Mouse (Mus musculus) liver, embryonic 13.5 days (tissue): ENCODE measurements at regions not wholly inside any gene's neighbourhood (a gene's known extent, or its start where the extent isn't known, plus 50 kb on each side); places are given as distances from the start of the nearest gene placed in this dataset.
"Not testable (repeated sequence)": the region's sequence is repeated elsewhere in the genome, so short reads cannot be mapped to it uniquely, and the experiment has no call there.

Experiments used
- ATAC-seq: fragments of 200-750 bp; cut with Nextera tagmentation; 2 replicates; pipeline ENCODE4 v1.8.0; 2017; ENCODE audit warnings: low read depth, mild to moderate bottlenecking, moderate number of reproducible peaks, moderate library complexity
- DNase-seq: peaks from one replicate; pipeline ENCODE4 v3.0.0; 2022
- H3K27ac ChIP-seq: fragments of 300-500 bp; sonication (generic); 2 replicates; pipeline ENCODE4 v1.5.1; 2015; ENCODE audit warnings: moderate library complexity, mild to moderate bottlenecking, inconsistent platforms
- H3K27me3 ChIP-seq: fragments of 300-500 bp; sonication (generic); 2 replicates; pipeline ENCODE4 v1.6.1; 2015; ENCODE audit warnings: mild to moderate bottlenecking, inconsistent platforms
- H3K36me3 ChIP-seq: fragments of 300-500 bp; sonication (generic); 2 replicates; pipeline ENCODE4 v1.6.1; 2015; ENCODE audit warnings: mild to moderate bottlenecking, inconsistent platforms
- H3K4me1 ChIP-seq: fragments of 300-500 bp; sonication (generic); replicated peaks from 2 replicates; pipeline ENCODE4 v1.6.1; 2015; ENCODE audit warnings: inconsistent platforms
- H3K4me2 ChIP-seq: fragments of 300-500 bp; sonication (generic); 2 replicates; pipeline ENCODE4 v1.6.1; 2015; ENCODE audit warnings: inconsistent platforms, mild to moderate bottlenecking, moderate library complexity
- H3K4me3 ChIP-seq: fragments of 300-500 bp; sonication (generic); replicated peaks from 2 replicates; pipeline ENCODE4 v1.5.1; 2015; ENCODE audit warnings: mild to moderate bottlenecking, inconsistent platforms
- H3K9ac ChIP-seq: fragments of 300-500 bp; sonication (generic); 2 replicates; pipeline ENCODE4 v1.6.1; 2015; ENCODE audit warnings: mild to moderate bottlenecking, inconsistent platforms
- H3K9me3 ChIP-seq: fragments of 300-500 bp; sonication (generic); replicated peaks from 2 replicates; pipeline ENCODE4 v1.6.1; 2016; ENCODE audit warnings: inconsistent platforms
- WGBS: fragments of 180-500 bp; shearing (Covaris S2); methylation state at CpG from one replicate; pipeline ENCODE4 v1.1.7; 2015; ENCODE audit not compliant: insufficient replicate concordance; 5-methylcytosine and 5-hydroxymethylcytosine counted together

DNA sequence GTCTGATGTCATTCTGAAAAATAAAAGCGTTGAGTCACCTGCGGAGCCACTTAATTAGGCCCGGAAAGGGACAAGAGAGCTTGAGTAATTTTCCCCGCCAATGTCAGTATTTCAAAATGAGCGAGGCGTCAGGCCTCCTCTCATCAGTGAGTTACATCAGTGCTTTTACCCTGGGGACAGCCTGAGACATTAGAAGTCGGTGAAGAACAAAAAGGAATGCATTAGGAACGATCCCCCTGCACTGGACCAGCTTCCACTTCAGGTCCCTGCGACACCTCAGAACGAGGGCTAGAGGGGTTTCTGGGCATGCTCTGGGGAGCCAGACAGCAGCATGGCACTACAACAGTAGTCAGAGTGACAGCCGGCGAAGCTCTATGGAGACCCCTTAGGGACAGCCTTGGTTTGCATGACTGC lies 162.3 kb downstream of the Bcl2l11 start:
- WGBS, result 62% methylated on average over 12 of the region's 12 CpGs
- no peak overlapping the region for H3K4me3 ChIP-seq

DNA sequence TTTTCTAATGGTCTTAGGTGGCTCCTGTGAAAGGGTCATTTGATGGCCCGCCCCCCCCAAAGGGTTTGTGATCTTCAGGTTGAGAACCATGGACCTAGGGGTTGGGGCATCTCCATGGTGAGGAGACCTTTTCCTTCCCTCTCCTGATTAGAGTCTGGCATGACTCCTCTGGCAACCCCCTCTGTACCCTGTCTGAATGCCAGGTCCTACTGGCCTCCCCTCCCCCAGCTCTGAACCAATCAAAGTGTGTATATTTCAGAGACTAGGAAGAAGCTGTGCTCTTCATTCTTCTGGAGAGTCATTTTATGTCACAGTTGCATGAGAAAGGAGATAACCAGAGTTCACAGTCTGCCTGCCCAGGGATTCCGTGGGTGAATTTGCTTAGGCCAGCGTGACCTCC lies 164.8 kb downstream of the Bcl2l11 start:
- Histone ChIP-seq H3K4me2 (no peak overlapping the region), H3K4me3 (no peak overlapping the region), H3K36me3 (no peaks in the 10 kb centered on the region), H3K9ac (no peak overlapping the region), H3K4me1 (peaks cover 10% of the 10 kb centered on the region), H3K9me3 (no peaks in the 10 kb centered on the region), H3K27me3 (no peaks in the 10 kb centered on the region), H3K27ac (no peak overlapping the region)
- 60% methylated on average over 3 of the region's 3 CpGs for WGBS
- ATAC-seq (no peak), DNase-seq (no peak)

More for the DNA sequence above, 162.3 kb downstream of the Bcl2l11 start:
- no peak overlapping the region for H3K4me2 ChIP-seq
- H3K27me3 ChIP-seq, result no peaks in the 10 kb centered on the region
- ATAC-seq, result no peak
- no peak overlapping the region for H3K9ac ChIP-seq
- no peak for DNase-seq
- H3K9me3 ChIP-seq, result no peaks in the 10 kb centered on the region
- no peaks in the 10 kb centered on the region for H3K36me3 ChIP-seq
- no peak overlapping the region for H3K27ac ChIP-seq
- H3K4me1 ChIP-seq, result no peaks in the 10 kb centered on the region

DNA sequence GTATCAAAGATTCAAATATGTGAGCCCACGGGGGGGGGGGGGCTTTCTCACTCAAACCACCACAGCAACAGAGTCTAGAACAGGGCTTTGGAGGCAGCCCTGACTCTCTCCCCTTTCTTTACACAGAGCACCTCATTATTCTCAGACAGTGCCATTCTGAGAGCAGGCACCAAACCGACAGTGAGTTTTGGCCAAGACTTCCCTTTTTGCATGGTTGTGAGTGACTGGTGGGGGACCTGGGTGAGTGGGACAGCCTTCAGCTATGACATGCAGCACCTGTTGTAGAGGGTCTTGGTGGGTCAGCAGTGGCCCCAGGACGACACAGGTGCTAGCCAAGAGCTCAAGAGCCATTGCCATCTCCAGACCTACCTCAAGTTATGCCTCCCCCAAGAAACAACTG lies 168.8 kb downstream of the Bcl2l11 start:
- no peak for DNase-seq
- Histone ChIP-seq H3K36me3 (no peaks in the 10 kb centered on the region), H3K4me3 (no peak overlapping the region), H3K9me3 (no peaks in the 10 kb centered on the region), H3K27ac (no peak overlapping the region), H3K9ac (no peak overlapping the region), H3K4me1 (peaks cover 23% of the 10 kb centered on the region), H3K4me2 (no peak overlapping the region), H3K27me3 (no peaks in the 10 kb centered on the region)
- 26% methylated on average over 3 of the region's 3 CpGs for WGBS
- ATAC-seq, result no peak

DNA sequence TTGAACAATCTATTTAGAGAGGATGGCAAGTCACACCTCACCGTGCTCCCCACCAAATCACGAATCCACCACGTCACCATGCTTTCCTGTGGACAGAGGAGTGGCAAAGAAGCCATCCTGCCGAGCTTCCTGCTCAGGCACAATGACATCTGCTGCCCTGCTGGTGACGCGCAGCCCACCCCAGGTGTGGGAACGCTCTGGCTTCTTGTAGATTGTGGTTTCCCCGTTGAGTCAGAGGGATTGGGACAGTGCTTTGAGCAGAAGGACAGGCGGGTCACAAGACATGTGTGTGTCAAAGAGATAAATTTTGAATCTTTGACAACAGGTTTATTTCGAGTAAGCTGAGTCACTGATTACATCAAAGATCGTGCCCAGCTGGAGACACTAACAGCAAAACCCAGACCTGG lies 169.2 kb downstream of the Bcl2l11 start:
- Histone ChIP-seq H3K27me3 (no peaks in the 10 kb centered on the region), H3K4me3 (no peak overlapping the region), H3K9me3 (no peaks in the 10 kb centered on the region), H3K36me3 (no peaks in the 10 kb centered on the region), H3K9ac (no peak overlapping the region), H3K27ac (no peak overlapping the region), H3K4me2 (no peak overlapping the region), H3K4me1 (peaks cover 25% of the 10 kb centered on the region)
- ATAC-seq, result no peak
- peak; percentile 20 for DNase-seq
- WGBS, result 13% methylated on average over 11 of the region's 11 CpGs

DNA sequence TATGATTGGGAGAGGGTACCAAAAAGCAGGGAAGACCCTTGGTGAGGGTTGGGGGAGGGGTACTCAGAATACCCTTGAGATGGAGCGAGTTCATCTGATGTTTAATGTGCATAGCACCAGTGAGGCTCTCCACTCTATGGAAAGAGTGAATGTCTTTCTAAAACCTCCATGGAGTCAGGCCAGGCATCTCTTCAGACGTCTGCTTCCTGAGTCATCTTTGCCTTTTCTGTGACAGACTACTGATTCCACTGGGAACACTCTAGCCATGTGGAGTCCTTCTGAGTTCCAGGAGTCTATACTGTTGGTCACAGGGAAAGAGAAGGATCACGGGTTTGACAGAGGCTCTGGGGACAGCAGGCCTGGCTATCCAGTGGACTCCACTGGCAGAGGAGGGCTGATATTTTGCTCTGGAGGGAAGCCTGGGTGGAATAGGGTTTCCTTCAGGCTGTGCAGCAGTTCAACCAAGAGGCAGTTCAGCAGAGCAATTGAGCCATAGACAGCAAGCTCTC lies 169.9 kb downstream of the Bcl2l11 start:
- Histone ChIP-seq H3K9me3 (no peaks in the 10 kb centered on the region), H3K4me1 (peaks cover 27% of the 10 kb centered on the region), H3K4me2 (no peak overlapping the region), H3K4me3 (no peak overlapping the region), H3K27me3 (no peaks in the 10 kb centered on the region), H3K9ac (no peak overlapping the region), H3K36me3 (no peaks in the 10 kb centered on the region), H3K27ac (no peak overlapping the region)
- DNase-seq, result no peak
- 37% methylated on average over 3 of the region's 3 CpGs for WGBS
- no peak for ATAC-seq

DNA sequence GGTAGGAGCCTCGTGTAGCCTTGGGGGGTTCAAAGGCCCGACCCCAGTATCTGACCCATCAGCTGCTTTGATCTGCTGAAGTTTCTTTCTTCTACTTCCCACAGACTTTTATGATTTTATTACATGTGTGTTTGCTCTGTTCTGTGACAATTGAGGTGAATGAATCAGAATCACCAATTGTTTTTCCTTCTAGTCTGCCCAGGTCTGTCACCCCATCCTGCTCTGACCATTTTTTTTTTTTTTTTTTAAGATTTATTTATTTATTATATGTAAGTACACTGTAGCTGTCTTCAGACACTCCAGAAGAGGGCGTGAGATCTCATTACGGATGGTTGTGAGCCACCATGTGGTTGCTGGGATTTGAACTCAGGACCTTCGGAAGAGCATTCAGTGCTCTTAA lies 170.6 kb downstream of the Bcl2l11 start:
- H3K36me3 ChIP-seq, H3K27ac ChIP-seq, H3K9me3 ChIP-seq, H3K9ac ChIP-seq, H3K27me3 ChIP-seq, ATAC-seq, H3K4me3 ChIP-seq, H3K4me2 ChIP-seq, DNase-seq: not testable (repeated sequence)
- WGBS, result 31% methylated on average over 5 of the region's 5 CpGs
- H3K4me1 ChIP-seq, result peaks cover 30% of the 10 kb centered on the region

DNA sequence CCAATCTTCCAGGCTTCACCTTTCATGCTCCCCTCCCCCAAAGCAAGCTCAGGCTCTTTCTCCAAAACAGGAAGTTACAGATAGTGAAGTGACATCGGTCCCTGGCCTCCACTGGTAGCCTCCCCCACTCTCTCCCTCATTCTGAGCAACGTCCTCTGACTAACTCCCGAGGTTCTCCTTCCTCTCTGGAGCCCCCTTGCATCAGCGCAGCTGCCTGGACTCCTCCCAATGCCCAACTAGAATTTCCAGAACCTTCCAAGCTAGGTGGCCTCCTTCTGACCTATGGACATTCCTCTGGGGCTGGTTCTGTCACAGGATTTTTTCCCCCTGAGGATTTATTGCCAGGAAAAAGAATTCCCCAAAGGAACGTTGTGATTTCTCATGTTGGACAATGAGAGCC lies 171.1 kb downstream of the Bcl2l11 start:
- H3K36me3 ChIP-seq, result no peaks in the 10 kb centered on the region
- H3K4me3 ChIP-seq, result no peak overlapping the region
- no peak overlapping the region for H3K4me2 ChIP-seq
- WGBS, result 16% methylated on average over 5 of the region's 5 CpGs
- no peak overlapping the region for H3K27ac ChIP-seq
- DNase-seq (peak; percentile 11), ATAC-seq (no peak)
- no peaks in the 10 kb centered on the region for H3K9me3 ChIP-seq
- H3K4me1 ChIP-seq, result peaks cover 32% of the 10 kb centered on the region
- H3K9ac ChIP-seq, result no peak overlapping the region
- no peaks in the 10 kb centered on the region for H3K27me3 ChIP-seq

DNA sequence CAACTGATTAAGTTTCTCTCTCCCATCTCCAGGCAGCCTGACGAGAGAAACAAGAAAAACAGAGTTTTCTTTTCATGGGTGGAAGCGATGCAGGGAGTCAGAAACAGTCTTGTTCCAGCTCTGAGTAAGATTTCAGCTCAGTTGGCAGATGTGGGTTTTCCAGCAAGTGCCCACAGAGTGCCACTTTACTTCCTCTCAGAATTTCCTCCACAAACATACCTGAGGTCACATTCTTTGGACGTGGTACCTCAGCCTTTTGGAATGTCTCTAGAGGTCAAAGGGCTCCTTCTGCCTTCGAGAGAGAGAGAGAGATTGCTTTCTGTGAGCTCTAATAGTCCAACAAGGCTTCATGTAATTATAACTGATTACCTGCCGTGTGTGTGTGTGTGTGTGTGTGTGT lies 172.0 kb downstream of the Bcl2l11 start:
- no peak overlapping the region for H3K4me2 ChIP-seq
- 59% methylated on average over 5 of the region's 5 CpGs for WGBS
- DNase-seq (no peak), ATAC-seq (no peak)
- no peak overlapping the region for H3K9ac ChIP-seq
- no peaks in the 10 kb centered on the region for H3K9me3 ChIP-seq
- no peaks in the 10 kb centered on the region for H3K36me3 ChIP-seq
- no peak overlapping the region for H3K4me3 ChIP-seq
- peaks cover 32% of the 10 kb centered on the region for H3K4me1 ChIP-seq
- H3K27ac ChIP-seq, result no peak overlapping the region
- H3K27me3 ChIP-seq, result no peaks in the 10 kb centered on the region

DNA sequence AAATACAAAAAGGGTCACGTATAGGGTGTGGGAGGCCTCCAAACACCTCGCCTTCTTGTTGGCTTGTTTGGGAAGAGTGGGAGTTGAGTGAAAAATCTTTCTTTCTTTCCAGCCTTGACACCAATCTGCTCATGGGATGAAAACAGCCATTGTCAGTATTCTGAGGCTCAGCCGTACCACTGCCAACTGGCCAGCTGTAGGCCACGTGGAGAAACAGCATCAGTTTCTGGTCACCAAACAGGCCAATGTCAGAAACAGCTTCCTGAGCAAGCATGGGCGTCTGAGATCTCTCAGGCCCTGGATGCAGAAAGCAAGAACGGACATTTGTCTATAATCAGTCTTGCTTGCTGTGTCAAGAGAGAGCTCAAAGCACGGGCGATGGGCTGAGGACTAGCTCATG lies 173.2 kb downstream of the Bcl2l11 start:
- no peaks in the 10 kb centered on the region for H3K9me3 ChIP-seq
- DNase-seq, result no peak
- 69% methylated on average over 8 of the region's 8 CpGs for whole genome bisulfite sequencing

DNA sequence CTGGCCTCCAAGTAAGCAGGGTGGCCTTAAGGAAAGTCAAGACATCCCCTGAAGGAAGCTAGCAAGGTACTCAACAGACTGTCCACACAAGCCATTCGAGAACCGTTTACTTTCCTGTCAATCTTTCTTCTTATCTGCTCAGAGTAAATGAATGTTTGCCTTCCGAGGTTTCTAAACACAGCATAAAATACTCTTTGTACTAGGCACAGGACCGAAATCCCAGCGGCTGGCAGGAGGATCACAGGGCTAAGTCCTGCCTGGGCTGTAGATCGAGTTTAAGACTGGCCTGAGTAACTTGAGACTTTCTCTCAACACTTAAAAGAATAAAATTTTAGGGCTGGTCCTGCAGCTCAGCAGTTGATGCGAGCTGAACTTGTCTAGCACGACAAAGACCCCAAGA lies 175.9 kb downstream of the Bcl2l11 start:
- no peak overlapping the region for H3K9ac ChIP-seq
- WGBS, result 30% methylated on average over 8 of the region's 8 CpGs
- no peaks in the 10 kb centered on the region for H3K9me3 ChIP-seq
- no peak overlapping the region for H3K27ac ChIP-seq
- peaks cover 18% of the 10 kb centered on the region; the same call in 1 of the 2 replicates for H3K4me1 ChIP-seq
- no peaks in the 10 kb centered on the region for H3K27me3 ChIP-seq
- no peaks in the 10 kb centered on the region for H3K36me3 ChIP-seq
- DNase-seq (no peak), ATAC-seq (peak; percentile 26; the same call in 1 of the 2 replicates)
- H3K4me3 ChIP-seq, result no peak overlapping the region
- H3K4me2 ChIP-seq, result no peak overlapping the region

More for the DNA sequence above, 173.2 kb downstream of the Bcl2l11 start:
- H3K27ac ChIP-seq, result no peak overlapping the region
- H3K4me2 ChIP-seq, result no peak overlapping the region
- no peak overlapping the region for H3K9ac ChIP-seq
- H3K4me1 ChIP-seq, result peaks cover 32% of the 10 kb centered on the region
- no peak for ATAC-seq
- H3K4me3 ChIP-seq, result no peak overlapping the region
- H3K36me3 ChIP-seq, result no peaks in the 10 kb centered on the region
- H3K27me3 ChIP-seq, result no peaks in the 10 kb centered on the region

DNA sequence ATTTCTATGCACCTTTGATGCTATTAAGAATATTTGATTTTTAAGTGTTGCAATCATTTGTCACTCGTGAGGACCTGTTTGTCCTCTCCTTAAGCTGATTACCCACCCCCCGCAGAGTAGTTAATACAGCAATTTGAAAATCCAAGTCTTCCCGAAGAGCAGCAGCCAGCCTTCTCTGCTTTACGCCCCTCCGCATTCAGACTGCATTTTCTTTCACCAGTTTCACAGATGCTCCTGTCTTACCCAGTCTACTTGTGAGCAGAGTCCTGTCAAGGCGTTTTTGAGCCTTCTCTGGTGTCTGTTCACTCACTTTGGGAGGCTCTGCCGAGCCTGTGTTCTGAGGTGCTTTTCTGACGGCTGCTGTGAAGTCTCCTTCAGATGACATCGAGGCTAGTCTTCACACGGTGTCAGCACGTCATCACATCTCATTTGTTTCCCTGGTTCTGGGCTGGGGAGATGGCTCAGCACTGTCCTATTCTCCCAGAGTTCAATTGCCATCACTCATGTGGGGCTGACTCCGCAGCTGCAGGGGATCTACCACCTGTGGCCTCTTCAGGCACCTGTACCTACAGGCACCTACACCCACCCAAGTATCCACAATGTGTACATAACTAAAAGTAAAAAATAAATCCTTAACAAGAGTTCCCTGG lies 178.3 kb downstream of the Bcl2l11 start:
- H3K27me3 ChIP-seq, result no peaks in the 10 kb centered on the region
- H3K4me2 ChIP-seq, result no peak overlapping the region
- no peak overlapping the region for H3K9ac ChIP-seq
- DNase-seq (no peak), ATAC-seq (no peak)
- WGBS, result 51% methylated on average over 12 of the region's 12 CpGs
- H3K9me3 ChIP-seq, result no peaks in the 10 kb centered on the region
- H3K4me3 ChIP-seq, result no peak overlapping the region
- no peaks in the 10 kb centered on the region for H3K36me3 ChIP-seq
- 0 out of 2 replicates have a peak, but pooled peaks cover 9% of the 10 kb centered on the region for H3K4me1 ChIP-seq
- no peak overlapping the region for H3K27ac ChIP-seq

DNA sequence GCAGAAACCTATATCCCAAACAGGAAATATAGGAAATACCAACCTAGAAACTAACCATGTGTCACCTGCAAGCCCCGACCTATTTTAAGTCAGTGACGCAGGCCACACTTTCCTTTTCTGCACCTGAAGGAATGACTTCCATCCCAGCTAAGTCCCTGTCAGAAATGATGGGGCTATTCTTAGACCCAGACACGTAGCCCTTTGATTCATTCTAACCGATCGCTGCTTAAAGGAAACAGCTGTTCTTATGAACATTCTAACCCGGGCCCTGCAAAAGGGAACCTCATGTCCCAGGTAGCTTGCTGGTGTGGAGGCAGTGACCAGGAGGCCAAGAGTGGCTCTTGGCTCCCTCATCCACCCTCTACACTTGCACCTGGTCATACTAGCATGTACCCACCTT lies 180.9 kb downstream of the Bcl2l11 start:
- Histone ChIP-seq H3K27me3 (no peaks in the 10 kb centered on the region), H3K36me3 (no peaks in the 10 kb centered on the region), H3K4me3 (no peak overlapping the region), H3K9me3 (no peaks in the 10 kb centered on the region), H3K4me1 (no peaks in the 10 kb centered on the region), H3K9ac (no peak overlapping the region), H3K4me2 (no peak overlapping the region), H3K27ac (no peak overlapping the region)
- DNase-seq (no peak), ATAC-seq (no peak)
- 35% methylated on average over 6 of the region's 6 CpGs for WGBS
